Mouse (Mus musculus) E14TG2a.4 (cell line): ENCODE measurements around the gene Cntnap5c.

Experiments
- H3K27me3 ChIP-seq: 2 replicates; pipeline ENCODE4 v1.6.1; 2014; ENCODE audit warnings: low read length, control low read depth; ENCODE audit not compliant: insufficient read depth
- H3K36me3 ChIP-seq: 2 replicates; pipeline ENCODE4 v1.6.1; 2014; ENCODE audit warnings: low read length, control low read depth; ENCODE audit not compliant: insufficient read depth
- H3K4me1 ChIP-seq: replicated peaks from 2 replicates; pipeline ENCODE4 v1.6.1; 2014; ENCODE audit warnings: low read depth, low read length, control low read depth
- H3K4me3 ChIP-seq: replicated peaks from 2 replicates; pipeline ENCODE4 v1.5.1; 2014; ENCODE audit warnings: mild to moderate bottlenecking, low read length
- H3K9me3 ChIP-seq: 2 replicates; pipeline ENCODE4 v1.6.1; 2014; ENCODE audit warnings: low read length, control low read depth
- CTCF ChIP-seq: conservative IDR thresholded peaks from 2 replicates; pipeline ENCODE4 v1.5.1; 2014; ENCODE audit warnings: low read length
- NANOG ChIP-seq: IDR thresholded peaks from 2 replicates; pipeline ENCODE4 v1.6.1; 2014; ENCODE audit warnings: borderline replicate concordance, low read length, mixed read lengths
- POU5F1 ChIP-seq: IDR thresholded peaks from 2 replicates; pipeline ENCODE4 v1.6.1; 2014; ENCODE audit warnings: low read length, borderline replicate concordance

Gene Cntnap5c

DNA sequence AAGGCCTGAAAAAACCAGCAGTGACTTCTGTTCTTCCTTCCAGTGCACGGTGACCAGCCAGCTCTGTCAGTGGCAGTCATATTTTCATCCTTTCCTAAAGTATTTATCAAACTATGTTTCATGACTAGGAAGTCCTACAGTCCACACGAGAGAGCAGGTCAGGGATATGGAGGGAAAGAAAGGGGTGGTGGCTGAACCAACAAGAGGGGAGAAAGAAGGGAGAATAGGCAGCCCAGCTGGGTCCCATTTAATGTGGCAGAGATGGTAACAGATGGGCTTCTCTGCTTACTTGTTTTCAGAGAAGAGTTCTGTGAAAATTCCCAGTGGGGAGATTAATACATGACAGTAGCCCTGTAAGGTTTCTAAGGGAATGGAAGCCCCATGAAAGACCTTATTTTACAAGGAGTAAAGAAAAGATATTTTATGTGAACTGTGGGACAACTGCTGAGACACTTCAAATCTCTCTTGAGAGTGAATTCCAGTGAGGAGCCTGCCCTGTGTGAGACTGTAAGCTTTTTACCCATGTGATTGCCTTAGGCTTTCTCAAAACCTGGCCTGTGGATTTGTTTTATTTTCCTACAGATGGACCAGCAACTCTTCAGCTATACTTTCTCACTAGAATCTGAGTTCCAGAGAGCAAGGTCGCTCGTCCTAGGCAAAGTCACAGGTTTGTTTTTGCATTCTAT is 594.4 kb downstream of the Cntnap5c start:
- no peak overlapping the region for H3K4me3 ChIP-seq
- no peaks in the 10 kb centered on the region for H3K36me3 ChIP-seq
- TF ChIP-seq NANOG, result no peak
- no peak for TF ChIP-seq CTCF
- no peak for TF ChIP-seq POU5F1
- H3K27me3 ChIP-seq, result no peaks in the 10 kb centered on the region
- H3K9me3 ChIP-seq, result no peaks in the 10 kb centered on the region
- no peaks in the 10 kb centered on the region for H3K4me1 ChIP-seq

- TF ChIP-seq NANOG (no peak), CTCF (no peak), POU5F1 (no peak)
- H3K4me1 ChIP-seq, result no peaks in the 10 kb centered on the region
- no peaks in the 10 kb centered on the region for H3K36me3 ChIP-seq
- H3K27me3 ChIP-seq, result no peaks in the 10 kb centered on the region
- H3K9me3 ChIP-seq, result no peaks in the 10 kb centered on the region
- H3K4me3 ChIP-seq, result no peak overlapping the region
Measured at GRCm38 (mm10) chr17:58370089-58370488, 600.7 kb downstream of the Cntnap5c start.

DNA sequence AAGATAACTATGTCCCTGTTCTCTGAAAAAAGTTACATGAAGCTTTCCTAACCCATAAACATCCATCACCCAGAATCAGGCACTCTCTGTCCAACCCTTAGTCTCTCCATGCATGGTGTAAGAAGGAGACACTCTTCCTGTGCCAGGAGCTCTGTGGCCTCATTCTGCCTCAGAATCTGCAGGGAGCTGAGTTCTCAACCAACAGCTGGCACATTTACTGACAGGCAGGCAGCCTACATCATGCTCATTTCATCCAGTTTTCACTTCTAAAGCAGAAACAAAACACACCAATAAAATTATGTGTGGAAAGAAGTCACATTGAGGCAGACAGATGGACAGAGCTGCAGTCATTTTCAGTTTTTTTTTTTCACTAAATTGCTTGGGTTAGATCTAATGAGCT is 638.4 kb downstream of the Cntnap5c start:
- H3K4me1 ChIP-seq, result no peaks in the 10 kb centered on the region

DNA sequence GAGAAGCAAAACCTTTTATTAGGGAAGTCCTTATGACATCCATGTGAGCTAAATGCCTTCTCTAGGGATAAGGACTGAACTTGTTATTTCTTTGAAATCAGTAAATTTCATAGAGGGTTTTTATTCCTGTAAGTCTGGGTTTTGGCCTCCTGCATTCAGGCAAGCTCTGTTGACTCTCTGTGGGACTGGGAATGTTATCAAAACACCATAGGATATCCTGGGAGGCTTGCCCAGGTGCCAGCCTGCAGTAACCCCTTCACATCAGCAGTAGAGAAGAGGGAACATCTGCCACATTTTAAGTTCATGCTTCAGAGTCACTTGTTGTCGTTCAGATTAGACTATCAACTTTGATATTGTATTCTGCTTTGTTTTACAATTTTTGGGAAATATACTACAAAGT is 639.4 kb downstream of the Cntnap5c start:
- Histone ChIP-seq H3K4me3 (no peak overlapping the region), H3K4me1 (no peaks in the 10 kb centered on the region), H3K36me3 (no peaks in the 10 kb centered on the region), H3K27me3 (no peaks in the 10 kb centered on the region), H3K9me3 (peaks cover 11% of the 10 kb centered on the region)
- TF ChIP-seq CTCF (no peak), NANOG (no peak), POU5F1 (no peak)

More for the DNA sequence above, 638.4 kb downstream of the Cntnap5c start:
- Histone ChIP-seq H3K27me3 (no peaks in the 10 kb centered on the region), H3K36me3 (no peaks in the 10 kb centered on the region), H3K4me3 (no peak overlapping the region), H3K9me3 (peaks cover 17% of the 10 kb centered on the region)
- no peak for TF ChIP-seq CTCF

DNA sequence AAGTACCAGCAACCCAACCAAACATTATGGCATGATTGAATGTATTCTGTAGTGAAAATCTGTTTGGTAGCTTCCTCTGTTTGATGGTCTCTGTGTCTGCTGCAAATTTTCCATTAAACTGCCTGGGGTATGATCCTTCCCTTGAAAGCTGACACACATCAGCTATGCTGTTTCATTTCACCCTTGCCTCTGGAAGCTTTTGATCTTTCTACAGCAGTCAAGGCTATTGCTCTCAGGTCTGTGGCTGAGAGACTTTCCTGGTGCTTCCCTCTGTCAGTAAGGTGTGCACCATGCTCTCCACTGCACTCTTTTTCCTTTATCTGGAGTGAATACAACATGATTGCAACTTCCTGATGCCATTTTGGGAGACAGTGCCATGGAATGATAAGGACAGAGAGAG is 668.1 kb downstream of the Cntnap5c start:
- TF ChIP-seq POU5F1 (no peak), CTCF (no peak), NANOG (no peak)
- H3K4me3 ChIP-seq, result no peak overlapping the region
- no peaks in the 10 kb centered on the region for H3K4me1 ChIP-seq
- H3K36me3 ChIP-seq, result no peaks in the 10 kb centered on the region
- H3K27me3 ChIP-seq, result no peaks in the 10 kb centered on the region
- H3K9me3 ChIP-seq, result no peaks in the 10 kb centered on the region
